Mouse (Mus musculus): ENCODE data around the gene Hba-x. TPM values are rescaled to one million over a fixed set of nuclear protein-coding genes. Genes with fewer than 3 reads are reported as not detected.

The Hba-x gene
- total RNA-seq, 2 experiments from 2014 or later = not detected

- DNase-seq = no peak
- intact Hi-C loops (cut with DNase I) = no loop called here
Observed at GRCm38 (mm10) chr11:32316009-32316408, 39.8 kb downstream of the Hba-x start.

GRCm38 (mm10) chr11:32320507-32321195 lies 44.5 kb downstream of the Hba-x start:
- intact Hi-C loops (cut with DNase I) = no loop called here

GRCm38 (mm10) chr11:32321196-32321565 lies 45.0 kb downstream of the Hba-x start:
- peak; percentile 65 to 73 for DNase-seq
- intact Hi-C loops (cut with DNase I) = no loop called here

More at GRCm38 (mm10) chr11:32320507-32321195, 44.5 kb downstream of the Hba-x start:
- no peak for DNase-seq

GRCm38 (mm10) chr11:32324609-32325008 lies 48.4 kb downstream of the Hba-x start:
- peak; percentile 89 to 93 for DNase-seq

More at GRCm38 (mm10) chr11:32324609-32325008, 48.4 kb downstream of the Hba-x start:
- intact Hi-C loops (cut with DNase I) = no loop called here

Other genes with a start within 250 kb of the Hba-x start
- under 1 TPM in 1 of 2 experiments, not detected in 1; 0.10 TPM for gene Il9r, start 76.1 kb upstream of the Hba-x start, total RNA-seq (2021)
- gene Snrnp25, start 71.0 kb upstream of the Hba-x start, total RNA-seq (2021) = 10 to 100 TPM; 10.6 to 12.4 TPM
- gene Rhbdf1, start 54.1 kb upstream of the Hba-x start, total RNA-seq (2021) = 10 to 100 TPM; 30.5 to 31.1 TPM
- 10 to 100 TPM in 1 of 2 experiments, 1 to 10 TPM in 1; 9.8 to 10.3 TPM for gene Mpg, start 49.9 kb upstream of the Hba-x start, total RNA-seq (2021)
- 10 to 100 TPM; 26.6 to 27.6 TPM for gene Nprl3, start 8.7 kb upstream of the Hba-x start, total RNA-seq (2021)
- 1,000 to 10,000 TPM; 4,155 to 9,193 TPM for gene Hba-a1, start 7.1 kb downstream of the Hba-x start, total RNA-seq (2021)
- 1 to 10 TPM in 1 of 2 experiments, not detected in 1; 1.0 TPM for gene Hbq1b, start 10.6 kb downstream of the Hba-x start, total RNA-seq (2021)
- gene Hba-a2, start 20.1 kb downstream of the Hba-x start, total RNA-seq (2021) = 1,000 to 10,000 TPM; 3,875 to 8,514 TPM
- not detected for gene Hbq1a, start 23.7 kb downstream of the Hba-x start, total RNA-seq (2021)
- 10 to 100 TPM; 27.6 to 29.6 TPM for gene Sh3pxd2b, start 71.4 kb downstream of the Hba-x start, total RNA-seq (2021)
- gene Ubtd2, start 179.0 kb downstream of the Hba-x start, total RNA-seq (2021) = 10 to 100 TPM; 18.1 to 19.8 TPM